Mouse (Mus musculus) cerebellum, adult 8-10 months (tissue): ENCODE measurements around the gene Bckdk.
"Not testable (repeated sequence)": the region's sequence is repeated elsewhere in the genome, so short reads cannot be mapped to it uniquely, and the experiment has no call there.

ENCODE experiments used
- DNase-seq: peaks from one replicate; pipeline ENCODE4 v3.0.0; 2022

Bckdk gene

DNA sequence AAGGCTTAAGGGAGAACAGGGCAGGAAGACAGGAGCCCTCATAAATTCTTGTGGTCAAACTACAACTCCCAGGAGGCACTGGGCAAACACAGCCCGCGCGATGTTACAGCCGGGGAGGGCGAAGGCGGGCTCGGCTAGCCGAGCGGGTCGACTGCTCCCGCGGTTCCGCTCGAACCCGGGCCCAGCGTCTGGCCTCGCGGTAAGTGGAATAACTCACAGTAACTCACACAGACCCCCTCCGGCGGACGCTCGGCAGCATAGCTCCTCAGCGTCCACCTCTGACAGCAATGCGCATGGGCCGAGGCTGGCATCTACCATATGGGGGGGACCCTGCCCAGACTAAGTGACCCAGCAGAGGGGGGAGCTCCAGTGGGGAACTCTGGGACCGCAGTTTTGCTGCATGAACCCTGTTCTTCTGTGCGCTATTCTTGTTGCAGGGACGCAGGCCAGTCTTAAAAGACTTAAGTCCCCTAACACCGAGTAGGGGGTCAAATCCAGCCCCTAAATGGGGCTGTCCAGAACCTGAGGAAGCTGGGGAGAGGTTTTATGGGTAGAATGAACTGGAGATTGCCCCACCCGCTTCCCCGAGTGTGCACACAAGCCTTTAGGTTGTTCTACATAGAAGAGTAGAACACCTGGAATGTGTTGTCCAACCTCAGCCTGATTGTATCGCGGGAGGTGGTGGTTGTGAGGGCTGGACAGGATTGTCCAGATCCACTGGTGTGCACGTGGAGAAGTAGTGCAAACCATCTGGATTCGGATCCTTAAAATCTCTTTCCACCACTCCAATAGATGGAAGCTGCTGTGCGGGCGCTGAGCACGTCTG lies at the start of gene Bckdk:
Gene Bckdk, plus strand, starts transcription at position 112 of the 826 bp plus-strand sequence.
- DNase-seq: peak; percentile 71

DNA sequence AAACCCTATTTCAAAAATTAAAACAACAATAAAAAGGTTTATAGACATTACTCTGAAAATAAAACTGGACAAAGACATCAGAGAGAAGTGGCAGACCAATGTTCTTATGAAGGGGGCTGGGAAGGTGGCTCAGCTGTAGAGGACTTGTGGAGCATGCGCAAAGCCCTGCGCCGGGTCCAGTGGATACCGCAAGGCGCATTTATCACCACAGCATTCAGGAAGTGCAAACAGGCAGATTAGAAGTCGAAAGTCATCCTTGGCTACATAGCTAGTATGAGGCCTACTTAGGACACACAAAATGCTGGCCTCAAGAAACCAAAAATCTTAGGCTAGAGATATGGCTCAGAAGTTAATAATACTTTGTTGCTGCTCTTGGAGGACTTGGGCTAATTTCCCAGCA lies 45.6 kb upstream of the Bckdk start:
- DNase-seq: no peak

- no peak for DNase-seq
Observed at GRCm38 (mm10) chr7:127866434-127866833, 37.4 kb upstream of the Bckdk start.

- no peak for DNase-seq
Observed at GRCm38 (mm10) chr7:127867641-127868040, 36.2 kb upstream of the Bckdk start.

- no peak for DNase-seq
Observed at GRCm38 (mm10) chr7:127869149-127869810, 34.6 kb upstream of the Bckdk start.

DNA sequence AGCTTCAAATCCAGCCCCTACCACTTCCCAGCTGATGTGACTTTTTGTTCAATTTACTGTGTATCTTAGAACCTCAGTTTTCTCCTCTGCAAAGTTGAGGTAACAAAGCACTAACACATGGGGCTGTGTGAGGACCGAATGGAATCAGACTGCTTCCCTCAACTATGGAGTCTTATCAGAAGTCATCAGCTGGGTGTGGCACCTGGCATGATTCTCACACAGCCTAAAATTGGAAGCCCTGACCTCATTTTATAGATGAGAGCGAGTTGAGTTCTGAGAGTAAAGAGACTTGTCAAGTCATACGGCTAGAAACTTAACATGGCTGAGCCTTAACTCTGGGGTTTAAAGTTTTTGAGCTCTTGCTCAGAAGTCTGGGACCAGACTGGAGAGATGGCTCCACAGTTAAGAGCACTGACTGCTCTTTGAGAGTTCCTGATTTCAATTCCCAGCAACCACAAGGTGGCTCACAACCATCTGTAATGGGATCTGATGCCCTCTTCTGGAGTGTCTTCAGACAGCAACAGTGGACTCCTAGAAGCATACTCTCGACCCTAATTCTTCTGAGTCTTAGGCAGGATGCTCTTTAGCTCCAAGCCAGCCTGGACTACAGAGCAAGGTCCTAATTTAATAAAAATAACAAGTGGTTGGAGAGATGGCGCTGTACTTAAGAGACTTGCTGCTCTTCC lies 33.6 kb upstream of the Bckdk start:
- DNase-seq: no peak

GRCm38 (mm10) chr7:127874812-127875626 lies 28.9 kb upstream of the Bckdk start:
- no peak for DNase-seq

DNA sequence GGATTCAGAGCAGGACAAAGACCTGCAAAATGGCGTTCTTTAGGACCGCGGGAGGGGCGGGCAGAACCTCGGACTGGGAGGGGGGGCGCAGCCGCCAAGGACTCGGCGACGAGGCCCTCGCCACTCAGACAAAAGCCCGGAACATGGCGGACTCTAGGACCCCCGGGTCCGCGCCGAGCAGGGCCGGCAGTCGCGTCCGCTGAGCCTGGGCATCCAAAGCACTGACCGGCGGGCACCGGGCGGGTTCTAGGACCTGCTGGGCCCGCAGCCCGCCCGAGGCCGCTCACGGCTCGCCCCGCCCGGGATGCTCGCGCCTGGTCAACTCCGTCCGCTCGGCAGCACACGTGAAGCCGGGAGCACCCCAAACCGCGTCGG lies 28.3 kb upstream of the Bckdk start:
- peak; percentile 94 for DNase-seq

GRCm38 (mm10) chr7:127876041-127876466 lies 27.8 kb upstream of the Bckdk start, which contains the start of gene Zfp646:
Gene Zfp646, plus strand, starts transcription at chr7:127876221.
- DNase-seq: no peak

DNA sequence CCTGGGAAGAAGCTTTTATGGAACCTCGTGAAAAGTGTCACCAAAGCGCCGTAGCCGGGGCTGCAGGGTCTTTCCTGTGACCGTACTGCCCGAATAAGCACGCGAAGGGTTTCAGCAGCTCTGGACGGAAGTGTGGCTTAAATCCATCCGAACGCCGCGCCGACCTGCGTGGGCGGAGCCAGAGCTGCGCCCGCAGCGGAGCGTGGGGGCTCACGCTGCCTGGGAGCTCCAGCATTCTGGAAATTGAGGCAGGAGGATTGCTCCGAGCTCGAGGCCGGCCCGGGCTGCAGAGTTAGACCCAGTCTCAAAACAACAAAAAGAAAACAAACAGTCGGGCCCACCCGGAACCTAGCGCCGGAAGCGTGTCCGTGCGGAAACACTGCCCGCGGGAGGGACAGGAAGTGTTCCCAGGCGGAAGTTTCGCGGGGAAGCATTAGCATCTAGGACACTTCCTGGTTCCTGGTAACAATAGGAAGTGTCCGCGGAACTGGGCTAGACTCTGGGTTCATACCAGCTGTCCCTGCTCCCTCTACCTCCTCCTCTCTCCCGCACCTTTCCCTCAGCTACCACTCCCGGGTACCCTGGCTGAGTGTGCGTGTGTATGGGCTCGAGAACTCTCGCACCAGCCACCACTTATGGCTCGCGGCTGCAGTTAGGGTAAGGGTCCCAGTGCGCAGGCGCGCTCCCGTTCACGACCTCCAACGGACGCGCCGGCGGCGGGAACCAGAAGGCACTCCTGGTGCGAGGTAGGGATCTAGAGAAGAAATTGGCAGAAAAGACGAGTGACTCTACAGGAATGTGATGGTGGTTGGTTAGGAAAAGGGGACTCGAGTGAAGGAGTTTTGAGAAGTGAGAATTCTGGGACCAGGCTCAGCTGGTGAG lies 27.2 kb upstream of the Bckdk start, which contains the start of gene Zfp668:
Gene Zfp668, minus strand, starts transcription at position 362 of the 882 bp plus-strand sequence.
- peak; percentile 88 for DNase-seq

- DNase-seq: no peak
Observed at GRCm38 (mm10) chr7:127879301-127879700, 24.6 kb upstream of the Bckdk start.

DNA sequence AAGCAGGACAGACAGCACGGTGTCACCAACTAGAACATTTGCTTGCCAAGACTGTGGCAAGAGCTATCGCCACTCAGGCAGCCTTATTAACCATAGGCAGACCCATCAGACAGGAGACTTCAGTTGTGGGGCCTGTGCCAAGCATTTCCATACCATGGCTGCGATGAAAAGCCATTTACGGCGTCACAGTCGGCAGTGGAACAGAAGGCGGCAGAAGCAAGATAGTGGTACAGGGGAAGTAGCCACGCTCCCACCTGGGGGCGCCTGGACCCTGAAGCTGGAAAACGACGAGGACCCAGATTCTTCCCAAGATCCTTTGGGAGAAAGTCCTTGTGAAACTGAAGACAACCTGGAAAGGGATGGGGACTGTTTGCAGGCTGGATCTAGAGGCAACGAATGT lies 23.5 kb upstream of the Bckdk start:
- DNase-seq: no peak

GRCm38 (mm10) chr7:127885951-127886350 lies 17.9 kb upstream of the Bckdk start:
- DNase-seq: no peak

DNA sequence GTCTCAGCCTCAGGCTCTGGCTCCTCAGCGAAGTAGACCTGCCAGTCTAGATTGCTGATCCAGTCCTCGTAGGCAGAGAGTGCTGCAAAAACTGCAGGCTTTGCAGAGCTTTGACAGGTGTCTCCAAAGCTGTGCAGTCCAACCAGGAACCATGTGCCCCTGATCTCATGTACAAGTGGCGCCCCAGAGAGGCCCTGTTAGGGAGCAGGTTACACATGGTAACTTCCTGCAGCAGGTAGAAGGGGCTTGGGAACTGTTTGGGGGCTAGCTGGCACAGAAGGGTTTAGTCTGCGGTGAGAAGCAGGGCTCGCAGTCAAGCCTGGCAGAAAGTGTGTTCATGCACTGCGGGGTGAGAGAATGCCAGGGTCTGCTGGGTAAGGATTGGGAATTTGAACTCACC lies 17.3 kb upstream of the Bckdk start:
- no peak for DNase-seq

DNA sequence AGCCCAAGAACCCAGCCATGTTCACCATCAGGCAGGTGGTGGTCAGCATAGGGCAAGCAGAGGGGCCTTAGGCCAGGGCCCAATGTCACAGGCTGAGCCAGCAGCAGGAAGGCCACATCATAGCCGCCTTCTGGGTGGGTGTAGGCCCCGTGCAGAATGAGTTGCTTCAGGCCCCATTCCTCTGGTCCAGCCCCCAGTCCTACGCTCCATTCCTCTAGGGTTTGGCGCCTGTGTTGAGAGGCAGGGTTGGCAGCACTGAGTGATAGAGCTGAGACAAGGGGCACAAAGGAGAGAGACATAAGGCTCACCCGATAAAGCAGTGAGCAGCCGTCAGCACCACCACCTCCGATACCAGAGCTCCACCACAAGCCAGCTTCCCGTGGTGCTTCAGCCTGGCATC lies 16.7 kb upstream of the Bckdk start:
- no peak for DNase-seq

- no peak for DNase-seq
Observed at GRCm38 (mm10) chr7:127887781-127888180, 16.1 kb upstream of the Bckdk start.

DNA sequence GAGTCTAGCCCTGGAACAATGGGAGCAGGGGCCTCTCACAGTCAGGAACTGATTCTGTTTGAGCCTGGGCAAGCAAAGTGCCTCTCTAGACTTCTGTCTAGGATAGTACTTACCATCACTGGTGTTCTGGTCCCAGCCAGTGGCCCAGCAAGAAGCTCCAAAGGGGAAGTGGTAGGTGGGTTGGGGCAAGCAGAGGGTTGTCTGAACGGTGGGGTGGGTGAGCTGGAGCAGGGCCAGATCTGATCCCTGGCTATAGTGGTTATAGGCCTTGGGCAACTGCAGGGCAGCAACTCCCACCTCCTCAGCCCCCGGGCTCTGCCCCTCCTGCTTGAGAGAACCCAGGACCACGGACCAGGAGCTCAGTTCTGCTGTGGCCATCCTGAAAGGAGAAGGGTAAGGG lies 15.1 kb upstream of the Bckdk start:
- DNase-seq: no peak

DNA sequence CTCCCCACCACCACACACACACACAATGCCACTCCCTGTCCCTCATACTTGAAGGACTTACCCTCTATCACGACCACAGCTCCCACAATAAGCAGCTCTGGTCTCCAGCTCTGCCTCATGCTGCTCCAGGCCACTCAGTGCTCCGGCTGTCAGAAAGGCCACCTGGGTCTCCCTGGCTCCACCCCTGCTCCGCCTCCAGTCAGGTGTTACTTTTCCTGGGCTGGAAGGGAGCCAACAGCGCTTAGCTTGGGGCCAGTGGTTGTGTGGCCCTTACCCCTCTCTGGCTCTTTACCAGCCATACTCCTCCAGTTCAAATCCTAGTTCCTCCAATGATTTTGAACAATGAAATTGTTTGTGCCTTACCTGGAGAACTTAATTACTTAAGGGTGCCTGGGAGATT lies 13.1 kb upstream of the Bckdk start, which contains the start of gene Prss53:
Gene Prss53, minus strand, starts transcription at position 173 of the 400 bp plus-strand sequence.
- no peak for DNase-seq

DNA sequence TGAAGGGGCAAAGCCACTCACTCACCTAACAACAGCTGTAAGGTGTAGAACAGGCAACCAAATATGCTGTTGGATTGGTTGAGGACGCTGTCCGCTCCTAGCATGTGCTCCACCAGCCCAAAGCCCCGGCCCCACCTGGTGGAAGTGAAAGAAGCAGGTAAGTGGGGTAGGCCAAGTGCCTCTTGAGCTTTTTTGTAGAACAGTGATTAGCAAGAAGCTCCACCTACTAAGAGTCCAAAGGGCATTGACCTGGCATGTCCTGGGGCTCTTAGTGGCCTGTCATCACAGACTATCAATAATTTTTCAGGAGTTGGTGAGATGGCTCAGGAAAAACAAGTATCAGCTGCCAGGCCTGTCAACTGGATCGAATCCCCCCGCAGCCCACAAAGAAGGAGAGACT lies 9.4 kb upstream of the Bckdk start:
- no peak for DNase-seq

DNA sequence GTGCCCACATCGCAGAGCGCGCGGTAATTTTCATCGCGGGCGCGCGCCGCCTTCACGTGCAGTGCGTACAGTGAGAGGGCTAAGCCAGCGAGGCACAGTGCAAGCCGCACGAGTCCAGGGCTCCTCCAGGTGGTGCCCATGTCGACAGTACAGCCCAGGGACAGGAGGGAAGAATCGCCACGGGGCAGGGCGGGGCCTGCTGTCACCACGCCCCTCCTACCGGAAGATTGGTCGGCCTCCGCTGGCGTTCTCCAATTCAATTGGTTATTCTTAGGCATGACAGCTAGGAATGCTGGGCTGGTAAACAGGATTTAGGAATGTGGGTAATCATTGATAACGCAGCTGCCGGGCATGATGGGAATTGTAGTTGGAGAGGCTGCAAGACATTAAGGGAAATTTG lies 8.4 kb upstream of the Bckdk start, which contains the start of the genes Gm21974 and Vkorc1:
Gene Gm21974, minus strand, starts transcription at position 13 of the 400 bp plus-strand sequence.
Gene Vkorc1, minus strand, starts transcription at position 176 of the 400 bp plus-strand sequence.
- DNase-seq: peak; percentile 96

GRCm38 (mm10) chr7:127895891-127896290 lies 8.0 kb upstream of the Bckdk start:
- not testable (repeated sequence) for DNase-seq
